Mouse (Mus musculus): ENCODE data around the gene Tcl1. TPM values are rescaled to one million over a fixed set of nuclear protein-coding genes. Genes with fewer than 3 reads are reported as not detected.

Tcl1 gene
- total RNA-seq, 1 experiment = 40.6 TPM

GRCm38 (mm10) chr12:105259221-105259620 is 36.6 kb upstream of the Tcl1 start:
- TF ChIP-seq CHD2 (IDR thresholded peaks at IDR 0.05; ENCODE audit: low read depth, low read length) = no peak; the same call in 1 of the 2 replicates
- TF ChIP-seq MAFK (IDR thresholded peaks at IDR 0.05; ENCODE audit: insufficient read depth, low read depth, low read length) = no peak
- TF ChIP-seq ZNF384 (IDR thresholded peaks at IDR 0.05; ENCODE audit: low read depth, low read length) = no peak
- TF ChIP-seq ZC3H11A (IDR thresholded peaks at IDR 0.05; ENCODE audit: borderline replicate concordance, low read depth, low read length) = no peak
- no peak for TF ChIP-seq HCFC1 (IDR thresholded peaks at IDR 0.05; ENCODE audit: borderline replicate concordance, insufficient read depth, low read length)
- in situ Hi-C loops (cut with MboI; ENCODE audit: low sequenced_read_pairs in 2 of 2, unreplicated experiment in 2 of 2) = no loop called here
- Histone ChIP-seq H3K27ac (ENCODE audit: insufficient read depth, low read depth, low read length, poor library complexity, severe bottlenecking) (peak overlapping the region; percentile 84), H3K4me3 (ENCODE audit: insufficient read depth in 1 of 2, low read depth in 1 of 2, low read length in 2 of 2, poor library complexity in 1 of 2, severe bottlenecking in 1 of 2) (peak overlapping the region; percentile 42 to 45), H3K36me3 (ENCODE audit: control insufficient read depth, insufficient read depth, low read length, poor library complexity, severe bottlenecking) (no peaks in the 10 kb centered on the region), H3K9ac (ENCODE audit: insufficient read depth, low read depth, low read length, poor library complexity, severe bottlenecking) (peak overlapping the region; percentile 59; the same call in 1 of the 2 replicates), H3K9me3 (ENCODE audit: control insufficient read depth, insufficient read depth, low read depth, low read length) (no peaks in the 10 kb centered on the region), H3K4me1 (ENCODE audit: control insufficient read depth in 2 of 2, insufficient read depth in 2 of 2, low read length in 2 of 2, poor library complexity in 1 of 2) (peaks cover 0 to 15% of the 10 kb centered on the region in 2 experiments; a peak in 2 of 4 replicates)
- no peak for DNase-seq (ENCODE audit: low read depth, low spot score)

GRCm38 (mm10) chr12:105258787-105259186 is 36.2 kb upstream of the Tcl1 start:
- in situ Hi-C loops (cut with MboI; ENCODE audit: low sequenced_read_pairs in 2 of 2, unreplicated experiment in 2 of 2) = no loop called here
- H3K27ac ChIP-seq (ENCODE audit: insufficient read depth, low read depth, low read length, poor library complexity, severe bottlenecking) = peak overlapping the region; percentile 84
- DNase-seq (ENCODE audit: low read depth, low spot score) = peak; percentile 96
- TF ChIP-seq ZNF384 (IDR thresholded peaks at IDR 0.05; ENCODE audit: low read depth, low read length) = no peak
- TF ChIP-seq ZC3H11A (IDR thresholded peaks at IDR 0.05; ENCODE audit: borderline replicate concordance, low read depth, low read length) = peak; percentile 12; the same call in 1 of the 2 replicates
- no peak for TF ChIP-seq MAFK (IDR thresholded peaks at IDR 0.05; ENCODE audit: insufficient read depth, low read depth, low read length)
- no peak for TF ChIP-seq HCFC1 (IDR thresholded peaks at IDR 0.05; ENCODE audit: borderline replicate concordance, insufficient read depth, low read length)
- peaks cover 0 to 15% of the 10 kb centered on the region in 2 experiments; a peak in 2 of 4 replicates for H3K4me1 ChIP-seq (ENCODE audit: control insufficient read depth in 2 of 2, insufficient read depth in 2 of 2, low read length in 2 of 2, poor library complexity in 1 of 2)
- H3K36me3 ChIP-seq (ENCODE audit: control insufficient read depth, insufficient read depth, low read length, poor library complexity, severe bottlenecking) = no peaks in the 10 kb centered on the region
- no peaks in the 10 kb centered on the region for H3K9me3 ChIP-seq (ENCODE audit: control insufficient read depth, insufficient read depth, low read depth, low read length)
- peak overlapping the region; percentile 59; the same call in 1 of the 2 replicates for H3K9ac ChIP-seq (ENCODE audit: insufficient read depth, low read depth, low read length, poor library complexity, severe bottlenecking)
- peak overlapping the region; percentile 42 to 45 for H3K4me3 ChIP-seq (ENCODE audit: insufficient read depth in 1 of 2, low read depth in 1 of 2, low read length in 2 of 2, poor library complexity in 1 of 2, severe bottlenecking in 1 of 2)

- H3K4me1 ChIP-seq (ENCODE audit: control insufficient read depth in 2 of 2, insufficient read depth in 2 of 2, low read length in 2 of 2, poor library complexity in 1 of 2) = peaks cover 3 to 7% of the 10 kb centered on the region in 2 experiments; a peak in 1 of 4 replicates
- no peak overlapping the region for H3K9ac ChIP-seq (ENCODE audit: insufficient read depth, low read depth, low read length, poor library complexity, severe bottlenecking)
- DNase-seq (ENCODE audit: low read depth, low spot score) = no peak
- H3K4me3 ChIP-seq (ENCODE audit: insufficient read depth in 1 of 2, low read depth in 1 of 2, low read length in 2 of 2, poor library complexity in 1 of 2, severe bottlenecking in 1 of 2) = no peak overlapping the region
- in situ Hi-C loops (cut with MboI; ENCODE audit: low sequenced_read_pairs in 2 of 2, unreplicated experiment in 2 of 2) = no loop called here
- H3K9me3 ChIP-seq (ENCODE audit: control insufficient read depth, insufficient read depth, low read depth, low read length) = no peaks in the 10 kb centered on the region
- no peaks in the 10 kb centered on the region for H3K36me3 ChIP-seq (ENCODE audit: control insufficient read depth, insufficient read depth, low read length, poor library complexity, severe bottlenecking)
- no peak overlapping the region; the same call in 1 of the 2 replicates for H3K27ac ChIP-seq (ENCODE audit: insufficient read depth, low read depth, low read length, poor library complexity, severe bottlenecking)
- TF ChIP-seq MAFK (IDR thresholded peaks at IDR 0.05; ENCODE audit: insufficient read depth, low read depth, low read length) = no peak
- TF ChIP-seq HCFC1 (IDR thresholded peaks at IDR 0.05; ENCODE audit: borderline replicate concordance, insufficient read depth, low read length) = no peak
Measured at GRCm38 (mm10) chr12:105253796-105254195, 31.2 kb upstream of the Tcl1 start.

GRCm38 (mm10) chr12:105248763-105249233 is 26.2 kb upstream of the Tcl1 start:
- in situ Hi-C loops (cut with MboI; ENCODE audit: low sequenced_read_pairs in 2 of 2, unreplicated experiment in 2 of 2) = no loop called here
- Histone ChIP-seq H3K9me3 (ENCODE audit: control insufficient read depth, insufficient read depth, low read depth, low read length) (no peaks in the 10 kb centered on the region), H3K36me3 (ENCODE audit: control insufficient read depth, insufficient read depth, low read length, poor library complexity, severe bottlenecking) (no peaks in the 10 kb centered on the region), H3K9ac (ENCODE audit: insufficient read depth, low read depth, low read length, poor library complexity, severe bottlenecking) (no peak overlapping the region), H3K4me1 (ENCODE audit: control insufficient read depth in 2 of 2, insufficient read depth in 2 of 2, low read length in 2 of 2, poor library complexity in 1 of 2) (peaks cover 3 to 12% of the 10 kb centered on the region in 2 experiments; a peak in 1 of 4 replicates), H3K27ac (ENCODE audit: insufficient read depth, low read depth, low read length, poor library complexity, severe bottlenecking) (no peak overlapping the region), H3K4me3 (ENCODE audit: insufficient read depth in 1 of 2, low read depth in 1 of 2, low read length in 2 of 2, poor library complexity in 1 of 2, severe bottlenecking in 1 of 2) (no peak overlapping the region)
- TF ChIP-seq ZNF384 (IDR thresholded peaks at IDR 0.05; ENCODE audit: low read depth, low read length) (no peak), ZC3H11A (IDR thresholded peaks at IDR 0.05; ENCODE audit: borderline replicate concordance, low read depth, low read length) (no peak), CHD2 (IDR thresholded peaks at IDR 0.05; ENCODE audit: low read depth, low read length) (no peak), HCFC1 (IDR thresholded peaks at IDR 0.05; ENCODE audit: borderline replicate concordance, insufficient read depth, low read length) (no peak), MAFK (IDR thresholded peaks at IDR 0.05; ENCODE audit: insufficient read depth, low read depth, low read length) (no peak)
- DNase-seq (ENCODE audit: low read depth, low spot score) = peak; percentile 38

- Histone ChIP-seq H3K9me3 (ENCODE audit: control insufficient read depth, insufficient read depth, low read depth, low read length) (no peaks in the 10 kb centered on the region), H3K36me3 (ENCODE audit: control insufficient read depth, insufficient read depth, low read length, poor library complexity, severe bottlenecking) (no peaks in the 10 kb centered on the region), H3K27ac (ENCODE audit: insufficient read depth, low read depth, low read length, poor library complexity, severe bottlenecking) (no peak overlapping the region), H3K4me3 (ENCODE audit: insufficient read depth in 1 of 2, low read depth in 1 of 2, low read length in 2 of 2, poor library complexity in 1 of 2, severe bottlenecking in 1 of 2) (no peak overlapping the region), H3K9ac (ENCODE audit: insufficient read depth, low read depth, low read length, poor library complexity, severe bottlenecking) (no peak overlapping the region), H3K4me1 (ENCODE audit: control insufficient read depth in 2 of 2, insufficient read depth in 2 of 2, low read length in 2 of 2, poor library complexity in 1 of 2) (no peaks in the 10 kb centered on the region)
- TF ChIP-seq HCFC1 (IDR thresholded peaks at IDR 0.05; ENCODE audit: borderline replicate concordance, insufficient read depth, low read length) = no peak
- TF ChIP-seq ZC3H11A (IDR thresholded peaks at IDR 0.05; ENCODE audit: borderline replicate concordance, low read depth, low read length) = no peak
- TF ChIP-seq ZNF384 (IDR thresholded peaks at IDR 0.05; ENCODE audit: low read depth, low read length) = no peak
- no peak for TF ChIP-seq CHD2 (IDR thresholded peaks at IDR 0.05; ENCODE audit: low read depth, low read length)
- TF ChIP-seq MAFK (IDR thresholded peaks at IDR 0.05; ENCODE audit: insufficient read depth, low read depth, low read length) = no peak
- in situ Hi-C loops (cut with MboI; ENCODE audit: low sequenced_read_pairs in 2 of 2, unreplicated experiment in 2 of 2) = no loop called here
- no peak for DNase-seq (ENCODE audit: low read depth, low spot score)
Measured at GRCm38 (mm10) chr12:105239060-105239459, 16.5 kb upstream of the Tcl1 start.

Data from ES-E14 (cell line).